Mouse (Mus musculus): ENCODE results near the gene Snca. TPM values are rescaled to one million over a fixed set of nuclear protein-coding genes. Genes with fewer than 3 reads are reported as not detected.

The Snca gene
- not detected in 2 replicates for polyA plus RNA-seq (2012; ENCODE audit: insufficient read depth, insufficient read length, low replicate concordance, missing spikeins)

DNA sequence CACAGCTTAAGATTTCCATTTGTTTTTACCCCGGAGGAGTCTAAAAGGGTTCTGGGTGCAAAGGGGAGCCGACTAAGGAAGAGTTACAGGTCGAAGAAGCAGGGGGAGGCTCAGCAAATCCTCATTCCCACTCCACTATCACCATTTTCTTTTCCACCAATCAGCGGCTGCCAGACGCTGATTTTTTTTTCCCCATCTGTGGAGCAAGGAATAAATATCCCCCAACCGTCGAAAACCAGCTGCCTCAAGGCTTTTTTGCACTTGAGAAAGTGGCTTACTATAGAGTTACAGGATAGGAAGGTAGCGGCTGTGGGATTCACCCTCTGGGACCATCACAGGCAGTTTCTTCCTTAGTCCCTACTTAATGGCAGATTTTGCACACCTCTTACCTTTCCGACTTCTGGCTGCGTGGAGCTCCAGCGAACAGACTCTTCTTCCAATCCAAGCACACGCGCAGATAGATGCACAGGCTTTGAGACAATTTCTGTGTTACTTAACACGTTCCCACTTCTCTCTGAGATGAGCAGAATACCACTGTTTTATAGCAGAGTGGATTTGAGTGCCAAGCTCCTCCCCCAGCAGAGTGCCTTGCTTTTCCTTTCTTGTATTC, at the start of gene Snca:
Snca (minus strand) TSS at position 574 of the 610 bp plus-strand sequence.
- TF ChIP-seq POLR2A (IDR thresholded peaks at IDR 0.05; ENCODE audit: insufficient read depth, low read depth, low read length) (no peak), CTCF (IDR thresholded peaks at IDR 0.05; ENCODE audit: insufficient read depth, low read depth, low read length) (no peak)
- no peaks in the 10 kb centered on the region for H3K4me1 ChIP-seq (ENCODE audit: control insufficient read depth, insufficient read depth, low read length)
- WGBS = 1% methylated on average over 14 of the region's 14 CpGs

DNA sequence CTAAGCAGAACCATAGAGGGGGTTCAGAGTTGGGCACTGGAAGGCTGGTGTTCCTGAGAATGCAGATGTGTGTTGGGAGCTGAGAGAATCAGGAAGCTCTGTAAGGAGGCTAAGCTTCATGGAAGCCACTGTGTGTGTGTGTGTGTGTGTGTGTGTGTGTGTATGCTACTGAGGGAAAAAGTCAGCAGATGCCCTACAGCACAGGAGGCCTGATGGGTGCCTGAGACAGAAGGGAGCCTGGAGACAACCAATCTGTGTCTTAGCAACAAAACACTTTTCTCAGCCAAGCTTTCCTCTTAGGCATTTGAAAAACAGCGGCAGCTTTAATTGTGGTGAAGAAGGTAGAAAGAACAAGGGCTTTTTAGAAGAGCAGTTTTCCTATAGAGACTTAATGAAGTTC, 40.5 kb upstream of the Snca start:
- H3K4me1 ChIP-seq (ENCODE audit: control insufficient read depth, insufficient read depth, low read length) = no peaks in the 10 kb centered on the region
- 12% methylated on average over 1 of the region's 1 CpGs for WGBS
- H3K27ac ChIP-seq (ENCODE audit: insufficient read depth, low read depth, low read length) = no peak overlapping the region
- H3K4me3 ChIP-seq (ENCODE audit: insufficient read depth, low read depth, low read length) = no peak overlapping the region
- TF ChIP-seq POLR2A (IDR thresholded peaks at IDR 0.05; ENCODE audit: insufficient read depth, low read depth, low read length) (no peak), CTCF (IDR thresholded peaks at IDR 0.05; ENCODE audit: insufficient read depth, low read depth, low read length) (no peak)

More for the DNA sequence above, at the start of gene Snca:
- Histone ChIP-seq H3K27ac (ENCODE audit: insufficient read depth, low read depth, low read length) (peak within 1 kb of the TSS; percentile 89), H3K4me3 (ENCODE audit: insufficient read depth, low read depth, low read length) (peak within 1 kb of the TSS; percentile 63)

DNA sequence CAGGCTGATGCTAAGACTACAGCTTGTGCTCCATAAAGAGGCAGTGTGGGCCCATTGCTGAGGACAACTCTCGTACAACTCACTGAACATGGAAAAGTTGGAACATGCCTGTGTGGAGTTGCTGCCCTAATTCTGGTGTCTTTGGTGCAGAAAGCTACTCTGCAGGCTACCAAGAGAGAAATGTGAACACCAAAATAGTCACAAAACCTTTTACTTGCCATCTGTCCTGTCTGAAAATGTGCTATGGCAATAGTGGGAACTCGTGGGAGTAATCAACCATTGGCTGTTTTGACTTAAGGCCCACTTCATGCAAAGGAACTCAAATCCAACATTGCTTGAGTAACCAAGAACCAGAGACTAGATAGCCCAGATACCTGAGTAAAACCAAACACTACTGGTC, 26.9 kb upstream of the Snca start:
- TF ChIP-seq CTCF (IDR thresholded peaks at IDR 0.05; ENCODE audit: insufficient read depth, low read depth, low read length) = no peak
- no peak for TF ChIP-seq POLR2A (IDR thresholded peaks at IDR 0.05; ENCODE audit: insufficient read depth, low read depth, low read length)
- H3K27ac ChIP-seq (ENCODE audit: insufficient read depth, low read depth, low read length) = no peak overlapping the region
- no peaks in the 10 kb centered on the region for H3K4me1 ChIP-seq (ENCODE audit: control insufficient read depth, insufficient read depth, low read length)
- WGBS = 78% methylated on average over 2 of the region's 2 CpGs
- no peak overlapping the region for H3K4me3 ChIP-seq (ENCODE audit: insufficient read depth, low read depth, low read length)

DNA sequence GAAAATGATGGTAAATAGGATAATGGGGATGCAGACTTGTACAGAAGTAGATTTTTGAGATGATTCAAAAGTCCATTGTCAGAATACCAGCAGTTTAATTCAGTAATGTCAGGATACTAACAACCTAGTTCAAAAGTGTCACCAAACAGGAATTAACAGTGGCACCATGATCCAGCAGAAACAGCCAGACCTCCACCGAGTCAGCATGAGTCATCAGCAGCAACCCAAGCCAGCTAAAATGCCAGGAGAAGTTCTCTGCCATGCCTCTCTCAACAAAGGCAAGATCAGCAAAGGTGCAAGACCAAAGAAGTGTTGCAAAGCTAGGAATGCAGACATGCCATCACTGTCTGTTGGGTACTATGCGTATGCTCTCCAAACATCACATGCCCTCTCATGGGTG, 22.0 kb upstream of the Snca start:
- WGBS = 76% methylated on average over 2 of the region's 2 CpGs
- H3K27ac ChIP-seq (ENCODE audit: insufficient read depth, low read depth, low read length) = no peak overlapping the region
- no peak overlapping the region for H3K4me3 ChIP-seq (ENCODE audit: insufficient read depth, low read depth, low read length)
- no peaks in the 10 kb centered on the region for H3K4me1 ChIP-seq (ENCODE audit: control insufficient read depth, insufficient read depth, low read length)
- no peak for TF ChIP-seq CTCF (IDR thresholded peaks at IDR 0.05; ENCODE audit: insufficient read depth, low read depth, low read length)
- no peak for TF ChIP-seq POLR2A (IDR thresholded peaks at IDR 0.05; ENCODE audit: insufficient read depth, low read depth, low read length)

DNA sequence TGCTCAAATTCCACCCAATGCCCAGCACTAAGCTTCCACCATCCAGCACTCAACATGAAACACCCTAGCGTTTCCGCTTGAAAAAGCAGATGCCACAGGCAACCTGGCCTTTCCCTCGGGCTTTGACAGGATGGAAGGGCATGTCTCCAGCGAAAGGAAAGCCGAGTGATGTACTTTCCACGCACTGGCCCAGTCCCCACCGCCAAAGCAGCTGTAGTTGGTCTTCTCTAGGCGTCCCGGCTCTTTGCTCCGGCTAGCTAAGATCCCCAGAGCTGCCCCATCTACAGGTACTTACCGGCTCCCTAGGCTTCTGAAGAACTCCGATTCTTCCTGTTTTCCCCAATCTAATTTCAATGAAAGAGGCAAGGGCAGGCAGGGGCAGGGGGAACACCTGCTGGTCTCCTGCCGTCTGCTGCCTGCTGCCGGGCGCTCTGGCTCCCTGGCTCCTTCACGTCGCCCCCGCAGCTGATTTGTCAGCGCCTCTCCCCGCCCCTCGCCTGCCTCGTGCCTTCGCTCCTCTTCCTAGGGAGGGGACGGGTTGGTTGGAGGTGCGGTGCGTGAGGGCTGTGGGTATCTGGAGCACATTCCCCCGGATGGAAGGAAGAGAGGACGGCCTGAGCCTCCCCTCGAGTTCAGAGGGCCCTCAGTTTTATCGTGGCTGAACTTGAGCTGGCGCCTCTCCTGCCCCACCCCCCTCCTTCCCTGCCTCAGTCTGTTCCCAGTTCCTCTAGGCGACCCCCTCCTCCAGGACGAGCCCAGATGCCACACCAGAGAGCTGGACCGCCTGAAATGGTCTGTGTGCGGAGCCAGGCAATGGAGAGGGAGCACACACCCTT, 1.0 kb downstream of the Snca start:
- Histone ChIP-seq H3K4me1 (ENCODE audit: control insufficient read depth, insufficient read depth, low read length) (no peaks in the 10 kb centered on the region), H3K4me3 (ENCODE audit: insufficient read depth, low read depth, low read length) (peak overlapping the region; percentile 63), H3K27ac (ENCODE audit: insufficient read depth, low read depth, low read length) (peak overlapping the region; percentile 58)
- 1% methylated on average over 35 of the region's 35 CpGs for WGBS
- TF ChIP-seq CTCF (IDR thresholded peaks at IDR 0.05; ENCODE audit: insufficient read depth, low read depth, low read length) (no peak), POLR2A (IDR thresholded peaks at IDR 0.05; ENCODE audit: insufficient read depth, low read depth, low read length) (peak; percentile 63)

DNA sequence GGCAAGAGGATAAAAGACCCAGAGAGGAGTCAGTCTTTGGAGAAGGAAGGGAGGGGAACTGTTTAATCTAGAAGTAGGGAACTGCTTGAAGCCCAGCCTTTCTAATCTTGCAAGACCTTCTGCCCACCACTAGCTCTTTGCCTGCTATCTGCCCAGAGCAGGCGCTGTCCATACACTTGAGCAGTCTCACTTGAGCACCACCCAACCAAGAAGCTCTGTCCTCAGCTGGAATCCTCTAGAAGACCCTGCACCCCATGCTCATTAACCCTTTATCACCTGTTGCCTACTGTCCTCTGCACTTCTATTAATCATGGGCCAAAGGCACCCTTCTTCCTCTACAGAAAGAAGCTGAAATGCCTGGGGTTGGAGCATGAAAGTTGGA, 1.6 kb downstream of the Snca start:
- peak overlapping the region; percentile 58 for H3K27ac ChIP-seq (ENCODE audit: insufficient read depth, low read depth, low read length)
- TF ChIP-seq POLR2A (IDR thresholded peaks at IDR 0.05; ENCODE audit: insufficient read depth, low read depth, low read length) (no peak), CTCF (IDR thresholded peaks at IDR 0.05; ENCODE audit: insufficient read depth, low read depth, low read length) (no peak)
- 50% methylated on average over 1 of the region's 1 CpGs for WGBS
- H3K4me1 ChIP-seq (ENCODE audit: control insufficient read depth, insufficient read depth, low read length) = no peaks in the 10 kb centered on the region
- peak overlapping the region; percentile 63 for H3K4me3 ChIP-seq (ENCODE audit: insufficient read depth, low read depth, low read length)

DNA sequence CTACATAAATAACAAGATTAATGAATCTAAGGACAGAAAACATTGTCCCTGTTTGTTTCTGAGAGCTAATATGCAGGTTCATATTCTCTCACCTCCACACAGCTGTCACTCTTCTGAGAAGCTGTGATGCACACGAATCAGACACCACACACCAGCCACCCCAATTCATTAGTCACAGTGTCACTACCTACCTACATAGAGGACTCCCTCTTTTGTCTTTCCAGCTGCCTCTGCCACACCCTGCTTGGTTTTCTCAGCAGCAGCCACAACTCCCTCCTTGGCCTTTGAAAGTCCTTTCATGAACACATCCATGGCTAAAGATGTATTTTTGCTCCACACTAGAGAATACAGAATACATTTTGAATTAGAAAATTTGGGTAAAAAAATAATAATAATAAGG, 2.4 kb downstream of the Snca start:
- no peak for TF ChIP-seq POLR2A (IDR thresholded peaks at IDR 0.05; ENCODE audit: insufficient read depth, low read depth, low read length)
- TF ChIP-seq CTCF (IDR thresholded peaks at IDR 0.05; ENCODE audit: insufficient read depth, low read depth, low read length) = no peak
- Histone ChIP-seq H3K4me1 (ENCODE audit: control insufficient read depth, insufficient read depth, low read length) (no peaks in the 10 kb centered on the region), H3K27ac (ENCODE audit: insufficient read depth, low read depth, low read length) (no peak overlapping the region), H3K4me3 (ENCODE audit: insufficient read depth, low read depth, low read length) (no peak overlapping the region)
- WGBS = 21% methylated on average over 1 of the region's 1 CpGs

DNA sequence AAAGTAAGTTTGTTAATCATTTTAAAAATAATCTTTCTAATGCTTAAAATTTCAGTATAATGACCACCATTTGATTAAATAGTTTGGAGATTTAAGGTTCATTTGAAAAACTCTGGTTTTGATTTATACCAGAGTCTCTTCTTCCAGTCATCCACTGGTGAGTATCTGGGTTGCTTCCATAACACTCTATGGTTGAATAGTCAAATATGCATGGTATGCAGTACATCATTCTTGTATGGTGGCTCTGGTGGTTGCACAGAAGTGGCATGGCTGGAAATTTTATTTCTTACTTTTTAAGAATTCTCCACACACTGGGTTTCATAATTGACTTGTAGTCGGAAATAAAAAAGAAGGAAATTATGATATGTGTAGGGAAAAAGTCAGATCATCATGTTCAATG, 10.4 kb downstream of the Snca start:
- Histone ChIP-seq H3K4me1 (ENCODE audit: control insufficient read depth, insufficient read depth, low read length) (no peaks in the 10 kb centered on the region), H3K4me3 (ENCODE audit: insufficient read depth, low read depth, low read length) (no peak overlapping the region), H3K27ac (ENCODE audit: insufficient read depth, low read depth, low read length) (no peak overlapping the region)
- 88% methylated on average over 1 of the region's 1 CpGs for WGBS
- no peak for TF ChIP-seq POLR2A (IDR thresholded peaks at IDR 0.05; ENCODE audit: insufficient read depth, low read depth, low read length)
- TF ChIP-seq CTCF (IDR thresholded peaks at IDR 0.05; ENCODE audit: insufficient read depth, low read depth, low read length) = no peak

DNA sequence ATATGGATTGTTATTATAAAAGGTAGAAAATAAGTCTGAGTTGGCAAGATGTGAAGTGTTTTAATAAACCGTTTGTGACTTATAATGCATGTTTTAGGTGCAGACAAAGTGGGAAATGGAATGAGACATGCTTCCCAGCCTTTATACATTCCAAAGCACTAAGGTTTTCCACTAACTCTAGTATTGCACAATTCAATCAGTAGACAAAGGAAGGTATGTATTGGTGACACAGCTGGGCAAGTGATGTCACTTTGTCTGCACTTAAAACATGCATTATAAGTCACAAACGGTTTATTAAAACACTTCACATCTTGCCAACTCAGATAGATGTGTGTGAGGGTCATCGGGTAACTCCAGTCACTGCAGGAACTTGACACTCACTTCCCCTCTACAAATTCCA, 16.1 kb downstream of the Snca start:
- no peak for TF ChIP-seq POLR2A (IDR thresholded peaks at IDR 0.05; ENCODE audit: insufficient read depth, low read depth, low read length)
- no peak for TF ChIP-seq CTCF (IDR thresholded peaks at IDR 0.05; ENCODE audit: insufficient read depth, low read depth, low read length)
- no peak overlapping the region for H3K4me3 ChIP-seq (ENCODE audit: insufficient read depth, low read depth, low read length)
- H3K4me1 ChIP-seq (ENCODE audit: control insufficient read depth, insufficient read depth, low read length) = no peaks in the 10 kb centered on the region
- no peak overlapping the region for H3K27ac ChIP-seq (ENCODE audit: insufficient read depth, low read depth, low read length)
- WGBS = 77% methylated on average over 3 of the region's 3 CpGs

Measured in olfactory bulb, adult 2 months (tissue).